Mouse (Mus musculus) MEL (cell line): ENCODE data around the gene Zbtb46. TPM values are rescaled to one million over a fixed set of nuclear protein-coding genes. Genes with fewer than 3 reads are reported as not detected.

ENCODE experiments used
- DNase-seq: peaks from one replicate; pipeline ENCODE4 v3.0.0; 2011; ENCODE audit warnings: low read depth, low spot score
- H3K27ac ChIP-seq: 2 replicates; pipeline ENCODE4 v1.5.1; 2012; ENCODE audit warnings: low read depth, mild to moderate bottlenecking, control low read depth, low read length, moderate library complexity; ENCODE audit not compliant: control insufficient read depth
- H3K27me3 ChIP-seq, 2 experiments: fragments of 150-350 bp in 1 of 2; sonication (generic) in 1 of 2; 2 replicates each; pipeline ENCODE4 v1.6.1; 2012; ENCODE audit warnings: low read length in 2 of 2, mild to moderate bottlenecking in 2 of 2, improper control_type of control experiment in 1 of 2, moderate library complexity in 1 of 2; ENCODE audit not compliant: insufficient read depth in 2 of 2, control insufficient read depth in 1 of 2
- H3K36me3 ChIP-seq, 2 experiments: 2 replicates each; pipeline ENCODE4 v1.6.1; 2012 to 2014; ENCODE audit warnings: low read length in 2 of 2, improper control_type of control experiment in 1 of 2, inconsistent platforms in 1 of 2, mild to moderate bottlenecking in 1 of 2; ENCODE audit not compliant: insufficient read depth in 2 of 2, control insufficient read depth in 1 of 2
- H3K4me1 ChIP-seq, 2 experiments: fragments of 150-350 bp in 1 of 2; sonication (generic) in 1 of 2; 2 replicates each; pipeline ENCODE4 v1.6.1; 2012; ENCODE audit warnings: low read length in 2 of 2, improper control_type of control experiment in 1 of 2, mild to moderate bottlenecking in 1 of 2; ENCODE audit not compliant: insufficient read depth in 2 of 2, control insufficient read depth in 1 of 2
- H3K4me3 ChIP-seq, 2 experiments: fragments of 150-350 bp in 1 of 2; sonication (generic) in 1 of 2; 2 replicates each; pipeline ENCODE4 v1.5.1; 2012; ENCODE audit warnings: low read depth in 2 of 2, low read length in 2 of 2, mild to moderate bottlenecking in 2 of 2, moderate library complexity in 2 of 2, control low read depth in 1 of 2, improper control_type of control experiment in 1 of 2; ENCODE audit not compliant: control insufficient read depth in 1 of 2, insufficient read depth in 1 of 2
- H3K79me2 ChIP-seq: 2 replicates; pipeline ENCODE4 v1.6.1; 2012; ENCODE audit warnings: mild to moderate bottlenecking, low read length, moderate library complexity; ENCODE audit not compliant: control insufficient read depth, poor library complexity, insufficient read depth
- H3K9ac ChIP-seq: 2 replicates; pipeline ENCODE4 v1.6.1; 2012; ENCODE audit warnings: low read depth, mild to moderate bottlenecking, control low read depth, low read length, moderate library complexity; ENCODE audit not compliant: control insufficient read depth, poor library complexity, severe bottlenecking
- H3K9me3 ChIP-seq: fragments of 150-350 bp; sonication (generic); replicated peaks from 2 replicates; pipeline ENCODE4 v1.6.1; 2012; ENCODE audit warnings: mild to moderate bottlenecking, low read length, improper control_type of control experiment, moderate library complexity; ENCODE audit not compliant: insufficient read depth
- BHLHE40 ChIP-seq: IDR thresholded peaks from 2 replicates; pipeline ENCODE4 v1.6.1; 2012; ENCODE audit warnings: low read depth, mild to moderate bottlenecking, inconsistent platforms, low read length, improper control_type of control experiment, borderline replicate concordance
- CHD1 ChIP-seq: IDR thresholded peaks from 2 replicates; pipeline ENCODE4 v1.6.1; 2012; ENCODE audit warnings: low read depth, mild to moderate bottlenecking, inconsistent platforms, low read length, improper control_type of control experiment
- E2F4 ChIP-seq: IDR thresholded peaks from 2 replicates; pipeline ENCODE4 v1.6.1; 2011; ENCODE audit warnings: low read depth, low read length, improper control_type of control experiment, borderline replicate concordance
- ELF1 ChIP-seq: IDR thresholded peaks from 2 replicates; pipeline ENCODE4 v1.6.1; 2014; ENCODE audit warnings: low read depth, mild to moderate bottlenecking, inconsistent platforms, low read length, improper control_type of control experiment, moderate library complexity
- GATA1 ChIP-seq: IDR thresholded peaks from 2 replicates; pipeline ENCODE4 v1.6.1; 2011; ENCODE audit warnings: low read depth, low read length, improper control_type of control experiment
- KAT2A ChIP-seq: conservative IDR thresholded peaks from 2 replicates; pipeline ENCODE4 v1.6.1; 2012; ENCODE audit warnings: low read depth, low read length, improper control_type of control experiment, inconsistent platforms
- MAX ChIP-seq: IDR thresholded peaks from 2 replicates; pipeline ENCODE4 v1.6.1; 2011; ENCODE audit warnings: low read length, improper control_type of control experiment
- MXI1 ChIP-seq: IDR thresholded peaks from 2 replicates; pipeline ENCODE4 v1.6.1; 2011; ENCODE audit warnings: mild to moderate bottlenecking, low read depth, low read length, improper control_type of control experiment
- MYB ChIP-seq: IDR thresholded peaks from 2 replicates; pipeline ENCODE4 v1.6.1; 2011; ENCODE audit warnings: mild to moderate bottlenecking, low read depth, low read length, improper control_type of control experiment
- POLR2A ChIP-seq, 2 experiments: IDR thresholded peaks; 2 replicates each; pipeline ENCODE4 v1.6.1; 2011 to 2012; ENCODE audit warnings: low read length in 2 of 2, mild to moderate bottlenecking in 2 of 2, control low read depth in 1 of 2, improper control_type of control experiment in 1 of 2, low read depth in 1 of 2, moderate library complexity in 1 of 2; ENCODE audit not compliant: control insufficient read depth in 1 of 2, insufficient read depth in 1 of 2, poor library complexity in 1 of 2
- POLR2AphosphoS2 ChIP-seq: IDR thresholded peaks from 2 replicates; pipeline ENCODE4 v1.6.1; 2011; ENCODE audit warnings: low read length, improper control_type of control experiment
- POLR2AphosphoS5 ChIP-seq: IDR thresholded peaks from 2 replicates; pipeline ENCODE4 v1.6.1; 2012; ENCODE audit warnings: low read depth, borderline replicate concordance, mild to moderate bottlenecking, inconsistent platforms, low read length, moderate library complexity, mixed read lengths
- RAD21 ChIP-seq: IDR thresholded peaks from 2 replicates; pipeline ENCODE4 v1.6.1; 2011; ENCODE audit warnings: mild to moderate bottlenecking, low read depth, low read length, improper control_type of control experiment
- RCOR1 ChIP-seq: IDR thresholded peaks from 2 replicates; pipeline ENCODE4 v1.6.1; 2012; ENCODE audit warnings: low read depth, mild to moderate bottlenecking, inconsistent platforms, low read length, improper control_type of control experiment
- SMC3 ChIP-seq: IDR thresholded peaks from 2 replicates; pipeline ENCODE4 v1.6.1; 2011; ENCODE audit warnings: low read depth, low read length, improper control_type of control experiment
- TAL1 ChIP-seq: IDR thresholded peaks from 2 replicates; pipeline ENCODE4 v1.6.1; 2012; ENCODE audit warnings: mild to moderate bottlenecking, inconsistent platforms, low read length, moderate library complexity, mixed read lengths
- ZMIZ1 ChIP-seq: IDR thresholded peaks from 2 replicates; pipeline ENCODE4 v1.6.1; 2012; ENCODE audit warnings: low read depth, mild to moderate bottlenecking, inconsistent platforms, low read length, improper control_type of control experiment, moderate library complexity
- polyA plus RNA-seq, 2 experiments: library from polyadenylated mRNA; stranded (reverse) in 1 of 2; unstranded in 1 of 2; fragments of >175 nt in 1 of 2; fragments of >200 nt in 1 of 2; gene quantifications; 2 replicates each; pipeline versions ENCODE4 v1.2.1 to v1.2.4; 2012; ENCODE audit warnings: low replicate concordance in 2 of 2, low read depth in 1 of 2; ENCODE audit not compliant: insufficient read length in 2 of 2, insufficient read depth in 1 of 2, missing spikeins in 1 of 2
- total RNA-seq: library from RNA; depleted of rRNA; stranded (reverse); fragments of 300-350 nt; gene quantifications from 2 replicates; pipeline ENCODE4 v1.2.3, GENCODE M21; 2012

Gene Zbtb46
- total and polyA plus RNA-seq, 3 experiments: 0.23 to 0.64 TPM; not detected in 1

- H3K9ac ChIP-seq: no peak overlapping the region
- no peaks in the 10 kb centered on the region for H3K27me3 ChIP-seq
- no peak for TF ChIP-seq POLR2AphosphoS5
- no peak overlapping the region for H3K4me3 ChIP-seq
- no peaks in the 10 kb centered on the region for H3K36me3 ChIP-seq
- H3K79me2 ChIP-seq: no peaks in the 10 kb centered on the region
- H3K9me3 ChIP-seq: no peaks in the 10 kb centered on the region
- H3K27ac ChIP-seq: no peak overlapping the region
- DNase-seq: no peak
- H3K4me1 ChIP-seq: no peaks in the 10 kb centered on the region
Measured at GRCm38 (mm10) chr2:181390136-181390870, 68.9 kb downstream of the Zbtb46 start.

GRCm38 (mm10) chr2:181386663-181387210 is 72.5 kb downstream of the Zbtb46 start:
- DNase-seq: no peak
- no peaks in the 10 kb centered on the region for H3K27me3 ChIP-seq
- no peak for TF ChIP-seq ELF1
- no peak for TF ChIP-seq POLR2AphosphoS5
- no peak for TF ChIP-seq TAL1
- no peak for TF ChIP-seq CHD1
- TF ChIP-seq ZMIZ1: no peak
- TF ChIP-seq MYB: no peak
- TF ChIP-seq BHLHE40: no peak
- no peak for TF ChIP-seq GATA1
- TF ChIP-seq KAT2A: no peak
- TF ChIP-seq RAD21: no peak
- no peak for TF ChIP-seq POLR2AphosphoS2
- no peak for TF ChIP-seq MXI1
- TF ChIP-seq E2F4: no peak
- TF ChIP-seq RCOR1: no peak
- no peak for TF ChIP-seq MAX
- no peak for TF ChIP-seq SMC3
- no peak for TF ChIP-seq POLR2A (IDR thresholded peaks at IDR 0.05; ENCODE audit: control insufficient read depth in 1 of 2, insufficient read depth in 1 of 2, low read depth in 1 of 2, low read length in 2 of 2, poor library complexity in 1 of 2)
- no peak overlapping the region for H3K4me3 ChIP-seq
- peaks cover 0 to 1% of the 10 kb centered on the region in 2 experiments; a peak in 1 of 4 replicates for H3K36me3 ChIP-seq
- H3K4me1 ChIP-seq: no peaks in the 10 kb centered on the region
- no peak overlapping the region for H3K9ac ChIP-seq
- no peak overlapping the region for H3K27ac ChIP-seq
- H3K79me2 ChIP-seq: no peaks in the 10 kb centered on the region
- no peaks in the 10 kb centered on the region for H3K9me3 ChIP-seq
